Mouse (Mus musculus) thymus, adult 18-20 months (tissue): ENCODE data around the gene Hcfc1r1.

Source experiments
- DNase-seq, 2 experiments: peaks; one replicate each; pipeline ENCODE4 v3.0.0; 2022; ENCODE audit warnings: mixed read lengths in 2 of 2

Gene Hcfc1r1

DNA sequence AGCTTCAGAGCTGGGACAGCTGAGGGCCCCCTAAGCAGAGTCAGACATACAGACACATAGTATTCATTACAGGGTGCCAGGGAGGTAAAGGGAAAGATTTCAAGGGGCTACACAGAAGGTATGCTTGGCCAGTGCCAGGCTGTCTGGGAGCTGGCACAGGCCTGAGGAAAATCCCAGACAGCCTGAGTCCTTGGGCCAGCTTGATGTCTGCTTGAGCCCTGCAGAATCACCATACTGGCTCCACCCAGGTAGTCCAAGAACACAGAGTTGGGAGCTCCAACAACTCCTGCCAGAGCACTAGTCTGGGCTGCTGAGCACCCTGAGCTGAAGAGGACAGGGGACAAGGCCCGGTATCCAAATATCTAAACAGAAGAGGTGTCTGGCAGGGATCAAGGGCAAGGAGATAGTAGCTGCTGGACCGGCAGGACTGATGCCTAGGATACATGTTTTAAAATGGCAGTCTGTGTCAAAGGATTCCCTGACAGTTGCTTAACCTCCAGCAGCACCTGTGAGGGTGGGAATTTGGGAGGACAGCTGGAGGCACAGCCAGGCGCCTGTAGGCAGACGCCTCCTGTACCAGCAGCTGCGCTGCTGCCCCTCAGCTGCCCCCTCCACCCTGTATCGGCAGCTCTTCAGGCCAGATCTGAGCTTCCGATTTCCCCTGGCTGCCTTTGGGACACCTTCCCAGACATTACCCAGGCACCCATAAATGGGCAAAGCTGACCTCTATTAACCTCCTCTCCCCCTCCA is 49.2 kb downstream of the Hcfc1r1 start, which contains the start of gene 1520401A03Rik:
Gene 1520401A03Rik, minus strand, starts transcription at position 408 of the 750 bp plus-strand sequence.
- no peak for DNase-seq
